Mouse (Mus musculus) heart, embryonic 16.5 days (tissue): ENCODE results near the gene Pdcd5. TPM values are rescaled to one million over a fixed set of nuclear protein-coding genes. Genes with fewer than 3 reads are reported as not detected.

Experiments used
- ATAC-seq: fragments of 200-750 bp; cut with Nextera tagmentation; replicated peaks from 2 replicates; pipeline ENCODE4 v1.8.0; 2017; ENCODE audit warnings: moderate number of reproducible peaks; ENCODE audit not compliant: insufficient read depth, low FRiP score; ENCODE audit errors: extremely low read depth
- H3K27ac ChIP-seq: fragments of 300-500 bp; sonication (generic); 2 replicates; pipeline ENCODE4 v1.5.1; 2014; ENCODE audit warnings: mild to moderate bottlenecking, low read length, control low read depth, moderate library complexity
- H3K27me3 ChIP-seq: fragments of 300-500 bp; sonication (generic); 2 replicates; pipeline ENCODE4 v1.6.1; 2014; ENCODE audit warnings: low read length, mixed read lengths; ENCODE audit not compliant: control insufficient read depth, insufficient read depth
- H3K36me3 ChIP-seq: fragments of 300-500 bp; sonication (generic); 2 replicates; pipeline ENCODE4 v1.6.1; 2014; ENCODE audit not compliant: control insufficient read depth, insufficient read depth
- H3K4me1 ChIP-seq: fragments of 300-500 bp; sonication (generic); 2 replicates; pipeline ENCODE4 v1.6.1; 2014; ENCODE audit warnings: low read length, mixed read lengths; ENCODE audit not compliant: control insufficient read depth, insufficient read depth
- H3K4me2 ChIP-seq: fragments of 300-500 bp; sonication (generic); 2 replicates; pipeline ENCODE4 v1.6.1; 2014; ENCODE audit warnings: low read depth, mild to moderate bottlenecking, control low read depth, low read length
- H3K4me3 ChIP-seq: fragments of 300-500 bp; sonication (generic); 2 replicates; pipeline ENCODE4 v1.5.1; 2014; ENCODE audit warnings: mild to moderate bottlenecking, control low read depth, low read length
- H3K9ac ChIP-seq: fragments of 300-500 bp; sonication (generic); 2 replicates; pipeline ENCODE4 v1.6.1; 2014; ENCODE audit warnings: low read length, control low read depth
- H3K9me3 ChIP-seq: fragments of 300-500 bp; sonication (generic); replicated peaks from 2 replicates; pipeline ENCODE4 v1.6.1; 2016; ENCODE audit warnings: low read length; ENCODE audit not compliant: control insufficient read depth
- WGBS: fragments of 180-500 bp; shearing (Covaris S2); extraction: QIAGEN DNeasy Blood & Tissue Kit; methylation state at CpG from one replicate; pipeline ENCODE4 v1.1.7; 2014; 5-methylcytosine and 5-hydroxymethylcytosine counted together
- polyA plus RNA-seq: library from polyadenylated mRNA; unstranded; fragments of >200 nt; fragmentation: Nextera tagmentation; extraction: Ambion mirVana; gene quantifications from 2 replicates; pipeline ENCODE4 v1.2.1, GENCODE M21; 2015

Gene Pdcd5
- polyA plus RNA-seq, 1 experiment from 2014 or later: 276 TPM

DNA sequence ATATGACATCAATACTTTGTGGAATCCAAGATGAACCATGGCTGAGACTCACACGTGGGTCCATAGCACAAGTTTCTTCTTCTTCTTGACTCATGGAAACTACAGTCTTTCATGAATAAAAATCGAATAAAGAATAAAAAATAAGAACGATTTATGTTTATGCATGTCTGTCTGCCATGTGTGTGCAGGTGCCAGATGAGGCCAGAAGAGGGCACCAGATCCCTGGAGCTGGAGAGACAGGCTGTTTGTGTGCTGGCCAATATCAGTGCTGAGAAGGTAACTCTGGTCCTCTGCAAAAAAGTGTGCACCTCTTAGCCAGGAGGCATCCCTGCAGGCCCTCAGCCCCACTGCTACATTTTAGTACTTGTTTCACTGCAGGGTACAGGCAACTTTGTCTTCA, 34.2 kb upstream of the Pdcd5 start:
- WGBS: 76% methylated on average over 3 of the region's 3 CpGs
- Histone ChIP-seq H3K4me3 (no peak overlapping the region), H3K27me3 (no peaks in the 10 kb centered on the region), H3K36me3 (no peaks in the 10 kb centered on the region), H3K4me1 (no peaks in the 10 kb centered on the region), H3K9ac (no peak overlapping the region), H3K9me3 (peaks cover 6% of the 10 kb centered on the region; the same call in 1 of the 2 replicates), H3K4me2 (no peak overlapping the region), H3K27ac (no peak overlapping the region)
- ATAC-seq: no peak

DNA sequence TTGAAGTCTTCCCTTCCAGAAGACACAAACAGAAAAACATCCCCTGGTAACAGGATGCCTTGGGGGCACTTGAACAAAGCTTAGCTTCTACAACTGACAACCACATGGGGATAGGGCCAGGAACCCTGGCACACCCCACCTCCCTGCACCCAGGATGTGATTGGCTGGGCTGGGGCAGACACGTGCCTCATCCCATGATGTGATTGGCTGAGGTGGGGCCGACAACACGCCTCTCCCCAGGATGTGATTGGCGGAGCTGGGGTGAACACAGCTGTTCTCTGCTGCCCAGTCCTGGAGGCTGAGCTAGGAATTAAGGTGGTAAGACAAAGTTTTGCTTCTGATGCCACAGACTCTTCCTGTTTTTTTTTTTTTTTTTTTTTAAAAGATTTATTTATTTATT, 31.7 kb upstream of the Pdcd5 start:
- no peak for ATAC-seq
- Histone ChIP-seq H3K4me3 (no peak overlapping the region), H3K4me2 (no peak overlapping the region)

DNA sequence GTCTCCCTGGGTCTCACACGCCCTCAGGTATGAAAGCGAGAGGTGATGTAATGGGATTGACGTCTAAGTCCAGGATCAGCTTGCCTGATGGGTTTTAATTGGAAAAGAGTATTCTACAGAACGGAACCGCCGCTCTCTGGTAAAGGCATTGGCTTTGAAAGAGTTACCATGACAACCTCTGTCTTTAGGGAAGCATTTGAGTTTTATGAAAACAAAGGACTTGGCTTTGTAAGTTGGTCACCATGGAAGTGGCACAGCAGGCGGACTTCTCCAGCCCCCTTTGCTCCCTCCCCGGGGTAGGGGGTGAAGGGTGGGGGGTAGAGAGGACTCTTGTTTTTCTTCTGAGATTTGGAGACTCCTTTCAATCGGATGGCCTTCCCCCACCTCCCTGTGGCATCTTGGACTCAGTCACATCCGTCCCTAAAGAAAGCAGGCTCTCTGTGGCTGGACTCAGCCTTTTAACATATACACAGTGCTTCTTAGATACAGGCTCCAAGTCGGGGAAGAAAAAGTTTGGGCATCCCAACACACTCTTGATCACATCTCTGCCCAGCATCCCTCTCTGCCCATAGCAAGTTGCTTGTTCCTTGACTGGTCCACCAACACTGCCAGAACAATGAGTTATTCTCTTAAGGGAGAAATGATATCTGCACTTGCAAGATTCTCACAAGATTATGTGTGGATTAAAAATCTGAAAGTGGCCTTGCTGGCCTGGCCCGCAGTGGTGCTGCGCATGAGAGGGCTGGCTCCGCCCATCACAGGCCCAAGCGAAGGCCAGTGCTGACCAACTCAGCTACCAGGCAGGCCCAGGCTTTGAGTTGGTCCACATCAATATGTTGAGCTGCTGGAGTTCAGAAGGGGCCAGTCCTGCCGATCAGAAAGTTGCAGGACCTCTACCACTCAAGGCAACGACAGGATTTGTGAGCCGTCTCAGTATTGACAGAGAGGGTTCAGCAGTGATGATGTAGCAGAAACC, 21.0 kb upstream of the Pdcd5 start:
- Histone ChIP-seq H3K27ac (no peak overlapping the region), H3K4me3 (no peak overlapping the region), H3K27me3 (no peaks in the 10 kb centered on the region), H3K9ac (no peak overlapping the region), H3K36me3 (no peaks in the 10 kb centered on the region), H3K4me2 (no peak overlapping the region), H3K9me3 (no peaks in the 10 kb centered on the region), H3K4me1 (no peaks in the 10 kb centered on the region)
- WGBS: 64% methylated on average over 18 of the region's 18 CpGs
- ATAC-seq: no peak

More for the DNA sequence above, 31.7 kb upstream of the Pdcd5 start:
- H3K4me1 ChIP-seq: no peaks in the 10 kb centered on the region
- no peak overlapping the region for H3K9ac ChIP-seq
- H3K27ac ChIP-seq: no peak overlapping the region
- H3K9me3 ChIP-seq: peaks cover 6% of the 10 kb centered on the region; the same call in 1 of the 2 replicates
- WGBS: 69% methylated on average over 4 of the region's 4 CpGs
- H3K36me3 ChIP-seq: no peaks in the 10 kb centered on the region
- H3K27me3 ChIP-seq: no peaks in the 10 kb centered on the region

DNA sequence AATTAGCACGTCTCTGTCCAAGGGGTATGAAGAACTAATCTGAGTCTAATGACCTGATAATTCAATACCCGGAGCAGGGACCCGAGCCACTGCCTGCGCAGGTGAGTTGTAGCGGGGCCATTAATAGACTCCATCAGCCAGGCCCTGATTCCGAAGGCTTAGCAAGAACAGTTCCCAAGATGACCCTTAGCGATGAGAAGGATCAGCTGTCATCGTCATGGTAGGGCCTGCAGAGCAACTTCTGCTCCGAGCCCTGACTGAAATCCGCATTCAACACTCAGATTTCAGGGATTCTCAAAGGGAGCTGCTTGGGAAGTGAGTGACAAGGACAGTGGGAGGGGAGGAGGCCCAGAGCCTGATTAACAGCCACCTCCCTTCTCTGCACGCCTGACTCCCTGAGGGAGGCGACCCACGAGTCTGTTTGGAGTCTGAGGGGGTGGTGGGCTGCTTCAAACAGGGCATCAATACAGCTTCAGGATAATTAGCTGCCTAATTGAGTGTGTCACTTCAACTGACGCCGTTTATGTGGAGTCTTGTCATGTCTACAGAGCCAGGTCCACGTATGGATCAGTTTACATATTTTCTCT, 16.6 kb upstream of the Pdcd5 start:
- WGBS: 62% methylated on average over 16 of the region's 16 CpGs
- Histone ChIP-seq H3K4me3 (no peak overlapping the region), H3K27me3 (no peaks in the 10 kb centered on the region), H3K4me2 (no peak overlapping the region), H3K9me3 (no peaks in the 10 kb centered on the region), H3K36me3 (no peaks in the 10 kb centered on the region), H3K4me1 (no peaks in the 10 kb centered on the region), H3K9ac (no peak overlapping the region), H3K27ac (no peak overlapping the region)
- ATAC-seq: no peak

DNA sequence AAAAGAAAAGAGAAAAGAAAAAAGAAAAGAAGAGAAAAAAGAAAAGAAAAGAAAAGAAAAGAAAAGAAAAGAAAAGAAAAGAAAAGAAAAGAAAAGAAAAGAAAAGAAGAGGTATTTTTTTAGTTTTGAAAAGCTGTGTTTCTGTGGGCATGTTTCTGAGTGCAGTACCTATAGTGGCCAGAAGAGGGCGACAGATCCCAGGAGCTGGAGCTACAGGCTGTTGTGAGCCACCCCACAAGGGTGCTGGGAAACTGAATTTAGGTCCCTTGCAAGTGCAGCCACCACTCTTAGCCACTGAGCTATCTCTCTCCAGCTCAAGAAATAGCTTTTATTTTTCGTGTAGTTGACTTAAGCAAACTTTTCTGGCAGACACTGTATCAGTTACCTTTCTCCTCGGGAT, 11.9 kb upstream of the Pdcd5 start:
- no peak overlapping the region for H3K4me3 ChIP-seq
- H3K4me2 ChIP-seq: no peak overlapping the region
- no peak overlapping the region for H3K9ac ChIP-seq
- no peaks in the 10 kb centered on the region for H3K36me3 ChIP-seq
- no peak for ATAC-seq
- no peak overlapping the region for H3K27ac ChIP-seq
- H3K4me1 ChIP-seq: no peaks in the 10 kb centered on the region
- H3K9me3 ChIP-seq: no peaks in the 10 kb centered on the region
- H3K27me3 ChIP-seq: no peaks in the 10 kb centered on the region
- WGBS: 48% methylated on average over 3 of the region's 3 CpGs

DNA sequence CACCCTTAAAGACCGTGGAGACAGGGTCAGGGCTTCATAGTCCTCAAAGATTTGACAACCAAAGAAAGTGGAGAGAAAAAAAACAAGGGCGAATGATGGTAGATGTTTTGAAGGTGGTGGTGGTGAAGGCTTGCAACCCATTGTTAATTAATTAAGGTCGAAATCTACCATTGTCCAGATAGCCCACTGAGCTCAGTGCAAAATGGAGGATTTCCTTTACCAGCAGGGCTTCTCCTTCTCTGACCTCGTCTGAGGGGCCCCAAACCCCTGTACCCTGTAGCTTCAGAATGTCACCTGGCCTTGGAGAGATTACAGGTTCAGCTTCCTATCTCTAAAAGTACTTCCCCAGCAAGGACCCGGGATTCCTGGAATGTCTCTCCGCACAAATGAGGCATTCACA, 10.5 kb upstream of the Pdcd5 start:
- WGBS: 38% methylated on average over 6 of the region's 6 CpGs
- Histone ChIP-seq H3K27ac (no peak overlapping the region), H3K4me3 (no peak overlapping the region), H3K36me3 (no peaks in the 10 kb centered on the region), H3K9ac (no peak overlapping the region), H3K4me1 (no peaks in the 10 kb centered on the region), H3K9me3 (no peaks in the 10 kb centered on the region), H3K4me2 (no peak overlapping the region), H3K27me3 (no peaks in the 10 kb centered on the region)
- ATAC-seq: no peak

DNA sequence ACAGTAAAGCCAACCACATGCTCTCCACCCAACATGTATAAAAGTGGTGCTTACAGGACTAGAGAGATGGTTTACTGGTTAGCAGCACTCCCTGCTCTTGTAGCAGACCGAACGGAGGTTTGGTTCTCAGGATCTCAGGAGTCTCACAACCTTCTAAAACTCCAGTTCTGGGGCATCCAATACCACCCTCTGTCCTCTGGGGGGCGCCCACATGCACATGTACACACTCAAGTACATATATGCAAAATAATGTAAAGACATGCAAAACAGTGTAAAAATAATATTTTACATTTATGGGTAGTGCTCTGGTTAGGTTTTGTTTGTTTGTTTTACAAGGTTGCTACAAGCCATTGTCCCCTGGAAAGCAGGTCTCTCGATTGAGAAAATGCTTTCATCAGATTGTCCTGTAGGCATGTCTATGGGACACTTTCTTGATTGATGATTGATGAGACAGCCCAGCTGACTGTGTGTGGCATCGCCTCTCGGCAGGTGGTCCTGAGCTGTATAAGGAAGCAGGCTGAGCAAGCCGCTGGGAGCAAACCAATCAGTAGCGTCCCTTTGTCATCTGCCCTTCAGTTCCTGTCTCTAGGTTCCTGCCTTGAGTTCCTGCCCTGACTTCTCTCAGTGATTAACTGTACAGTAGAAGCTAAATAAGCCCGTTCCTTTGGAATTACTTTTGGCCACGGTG, 4.4 kb upstream of the Pdcd5 start:
- H3K36me3 ChIP-seq: no peaks in the 10 kb centered on the region
- no peak overlapping the region for H3K4me3 ChIP-seq
- 80% methylated on average over 10 of the region's 10 CpGs for WGBS

DNA sequence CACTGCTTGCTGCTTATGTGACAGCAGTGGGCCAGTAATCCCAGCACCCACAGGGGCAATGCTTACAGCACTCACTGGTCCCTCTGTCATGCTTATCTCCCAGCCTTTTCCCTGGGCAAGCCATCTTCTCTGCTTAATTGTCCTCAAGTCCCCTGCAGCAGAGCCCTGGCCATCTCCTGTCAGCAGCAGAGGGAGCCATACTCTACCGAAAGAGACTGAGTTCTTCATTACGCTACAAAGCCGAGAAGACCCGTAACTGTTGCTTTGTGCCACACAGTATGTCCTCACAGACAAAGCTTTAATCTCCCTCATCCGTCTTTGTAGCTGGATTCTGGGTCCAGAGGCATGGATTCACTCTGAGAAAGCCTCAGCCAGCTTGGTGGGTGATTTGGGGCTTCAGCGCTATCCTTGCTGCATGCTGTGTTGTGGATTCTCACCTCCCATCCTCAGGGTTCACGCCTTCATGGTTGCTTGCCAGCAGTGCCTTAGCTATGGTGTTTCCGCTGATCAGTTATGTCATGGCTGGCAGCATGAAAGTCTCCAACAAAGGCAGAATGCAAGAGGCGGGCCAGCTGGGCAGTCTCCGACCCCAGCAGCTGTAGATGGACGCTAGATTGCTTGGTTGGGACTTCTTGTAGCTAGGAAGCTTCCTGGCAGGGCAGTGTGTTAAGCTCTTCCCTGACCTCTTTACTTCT, 3.5 kb upstream of the Pdcd5 start:
- no peak overlapping the region for H3K27ac ChIP-seq
- no peak overlapping the region for H3K9ac ChIP-seq
- no peaks in the 10 kb centered on the region for H3K36me3 ChIP-seq
- H3K4me3 ChIP-seq: no peak overlapping the region
- peaks cover 5% of the 10 kb centered on the region; the same call in 1 of the 2 replicates for H3K4me1 ChIP-seq
- whole genome bisulfite sequencing: 66% methylated on average over 11 of the region's 11 CpGs
- no peak overlapping the region for H3K4me2 ChIP-seq
- no peaks in the 10 kb centered on the region for H3K27me3 ChIP-seq
- ATAC-seq: no peak
- no peaks in the 10 kb centered on the region for H3K9me3 ChIP-seq

More for the DNA sequence above, 4.4 kb upstream of the Pdcd5 start:
- ATAC-seq: no peak
- H3K27me3 ChIP-seq: no peaks in the 10 kb centered on the region
- no peaks in the 10 kb centered on the region for H3K4me1 ChIP-seq
- no peak overlapping the region for H3K27ac ChIP-seq
- H3K9ac ChIP-seq: no peak overlapping the region
- no peaks in the 10 kb centered on the region for H3K9me3 ChIP-seq
- H3K4me2 ChIP-seq: no peak overlapping the region
